Mouse (Mus musculus): ENCODE results near the gene A3galt2. TPM values are rescaled to one million over a fixed set of nuclear protein-coding genes. Genes with fewer than 3 reads are reported as not detected.

Gene A3galt2
- polyA plus RNA-seq, 1 experiment from 2014 or later: 0.53 TPM

- H3K36me3 ChIP-seq: peaks cover 78% of the 10 kb centered on the region
- H3K27ac ChIP-seq: no peak overlapping the region
- ATAC-seq (ENCODE audit: low FRiP score): no peak
- no peak overlapping the region for H3K4me3 ChIP-seq
- peaks cover 19% of the 10 kb centered on the region for H3K4me1 ChIP-seq (replicated peaks)
- H3K4me2 ChIP-seq: no peak overlapping the region
- no peak overlapping the region for H3K9ac ChIP-seq
- WGBS: 82% methylated on average over 24 of the region's 24 CpGs
- H3K9me3 ChIP-seq: no peaks in the 10 kb centered on the region
- H3K27me3 ChIP-seq: no peaks in the 10 kb centered on the region
Measured at GRCm38 (mm10) chr4:128787023-128787939, 32.1 kb downstream of the A3galt2 start.

GRCm38 (mm10) chr4:128788108-128788507, 32.9 kb downstream of the A3galt2 start:
- Histone ChIP-seq H3K4me2 (no peak overlapping the region), H3K4me1 (replicated peaks) (peaks cover 24% of the 10 kb centered on the region), H3K36me3 (peaks cover 76% of the 10 kb centered on the region), H3K4me3 (no peak overlapping the region), H3K27me3 (no peaks in the 10 kb centered on the region), H3K9me3 (no peaks in the 10 kb centered on the region), H3K27ac (no peak overlapping the region), H3K9ac (no peak overlapping the region)
- WGBS: 98% methylated on average over 4 of the region's 4 CpGs
- no peak for ATAC-seq (ENCODE audit: low FRiP score)

- 47% methylated on average over 18 of the region's 18 CpGs for WGBS
- no peaks in the 10 kb centered on the region for H3K27me3 ChIP-seq
- peak overlapping the region; percentile 19; the same call in 1 of the 2 replicates for H3K9ac ChIP-seq
- H3K4me2 ChIP-seq: no peak overlapping the region
- no peak overlapping the region for H3K27ac ChIP-seq
- peaks cover 69% of the 10 kb centered on the region for H3K36me3 ChIP-seq
- H3K9me3 ChIP-seq: no peaks in the 10 kb centered on the region
- H3K4me1 ChIP-seq (replicated peaks): peaks cover 27% of the 10 kb centered on the region
- no peak overlapping the region for H3K4me3 ChIP-seq
- no peak for ATAC-seq (ENCODE audit: low FRiP score)
Measured at GRCm38 (mm10) chr4:128789646-128790045, 34.5 kb downstream of the A3galt2 start.

- ATAC-seq (ENCODE audit: low FRiP score): no peak
- Histone ChIP-seq H3K9me3 (no peaks in the 10 kb centered on the region), H3K27me3 (no peaks in the 10 kb centered on the region), H3K4me3 (no peak overlapping the region), H3K27ac (no peak overlapping the region), H3K9ac (no peak overlapping the region), H3K36me3 (peaks cover 33% of the 10 kb centered on the region), H3K4me2 (no peak overlapping the region), H3K4me1 (replicated peaks) (peaks cover 66% of the 10 kb centered on the region)
- WGBS: 73% methylated on average over 1 of the region's 1 CpGs
Measured at GRCm38 (mm10) chr4:128793710-128794109, 38.5 kb downstream of the A3galt2 start.

GRCm38 (mm10) chr4:128794198-128794597, 39.0 kb downstream of the A3galt2 start:
- Histone ChIP-seq H3K4me3 (no peak overlapping the region), H3K36me3 (peaks cover 32% of the 10 kb centered on the region), H3K9me3 (no peaks in the 10 kb centered on the region), H3K4me1 (replicated peaks) (peaks cover 71% of the 10 kb centered on the region), H3K4me2 (no peak overlapping the region), H3K27ac (no peak overlapping the region), H3K9ac (no peak overlapping the region), H3K27me3 (no peaks in the 10 kb centered on the region)
- ATAC-seq (ENCODE audit: low FRiP score): no peak
- 94% methylated on average over 8 of the region's 8 CpGs for WGBS

GRCm38 (mm10) chr4:128795596-128795995, 40.4 kb downstream of the A3galt2 start:
- H3K9ac ChIP-seq: no peak overlapping the region
- H3K9me3 ChIP-seq: no peaks in the 10 kb centered on the region
- H3K4me1 ChIP-seq (replicated peaks): peaks cover 75% of the 10 kb centered on the region
- peak; percentile 26 for ATAC-seq (ENCODE audit: low FRiP score)
- 3% methylated on average over 9 of the region's 9 CpGs for WGBS
- H3K27me3 ChIP-seq: no peaks in the 10 kb centered on the region
- no peak overlapping the region for H3K4me3 ChIP-seq
- no peak overlapping the region for H3K4me2 ChIP-seq
- no peak overlapping the region for H3K27ac ChIP-seq
- peaks cover 22% of the 10 kb centered on the region for H3K36me3 ChIP-seq

GRCm38 (mm10) chr4:128796788-128797187, 41.6 kb downstream of the A3galt2 start:
- no peaks in the 10 kb centered on the region for H3K9me3 ChIP-seq
- H3K9ac ChIP-seq: peak overlapping the region; percentile 15; the same call in 1 of the 2 replicates
- peaks cover 16% of the 10 kb centered on the region; the same call in 1 of the 2 replicates for H3K36me3 ChIP-seq
- no peaks in the 10 kb centered on the region for H3K27me3 ChIP-seq
- H3K4me1 ChIP-seq (replicated peaks): peaks cover 79% of the 10 kb centered on the region
- peak overlapping the region; percentile 31; the same call in 1 of the 2 replicates for H3K27ac ChIP-seq
- no peak for ATAC-seq (ENCODE audit: low FRiP score)
- WGBS: 54% methylated on average over 8 of the region's 8 CpGs
- no peak overlapping the region for H3K4me3 ChIP-seq
- no peak overlapping the region for H3K4me2 ChIP-seq

- Histone ChIP-seq H3K9ac (no peak overlapping the region; the same call in 1 of the 2 replicates), H3K27me3 (no peaks in the 10 kb centered on the region), H3K4me2 (no peak overlapping the region), H3K36me3 (no peaks in the 10 kb centered on the region), H3K9me3 (no peaks in the 10 kb centered on the region), H3K4me1 (replicated peaks) (peaks cover 83% of the 10 kb centered on the region), H3K4me3 (no peak overlapping the region), H3K27ac (no peak overlapping the region)
- no peak for ATAC-seq (ENCODE audit: low FRiP score)
- WGBS: 63% methylated on average over 9 of the region's 9 CpGs
Measured at GRCm38 (mm10) chr4:128801675-128802465, 46.7 kb downstream of the A3galt2 start.

- peak overlapping the region; percentile 99 for H3K4me2 ChIP-seq
- H3K9ac ChIP-seq: peak overlapping the region; percentile 99
- H3K27me3 ChIP-seq: no peaks in the 10 kb centered on the region
- peak overlapping the region; percentile 87 for H3K4me3 ChIP-seq
- H3K36me3 ChIP-seq: no peaks in the 10 kb centered on the region
- WGBS: 65% methylated on average over 5 of the region's 5 CpGs
- H3K4me1 ChIP-seq (replicated peaks): peaks cover 70% of the 10 kb centered on the region
- no peak overlapping the region for H3K27ac ChIP-seq
- no peaks in the 10 kb centered on the region for H3K9me3 ChIP-seq
- no peak for ATAC-seq (ENCODE audit: low FRiP score)
Measured at GRCm38 (mm10) chr4:128803569-128803968, 48.4 kb downstream of the A3galt2 start.

GRCm38 (mm10) chr4:128804426-128805149, 49.4 kb downstream of the A3galt2 start:
- Histone ChIP-seq H3K4me1 (replicated peaks) (peaks cover 60% of the 10 kb centered on the region), H3K4me2 (peak overlapping the region; percentile 99), H3K27ac (peak overlapping the region; percentile 98; the same call in 1 of the 2 replicates), H3K36me3 (no peaks in the 10 kb centered on the region), H3K4me3 (peak overlapping the region; percentile 87), H3K9ac (peak overlapping the region; percentile 99), H3K9me3 (no peaks in the 10 kb centered on the region), H3K27me3 (no peaks in the 10 kb centered on the region)
- no peak for ATAC-seq (ENCODE audit: low FRiP score)
- WGBS: 0% methylated on average over 6 of the region's 6 CpGs

GRCm38 (mm10) chr4:128805150-128806042, 50.2 kb downstream of the A3galt2 start:
- Histone ChIP-seq H3K36me3 (no peaks in the 10 kb centered on the region), H3K27me3 (no peaks in the 10 kb centered on the region), H3K9ac (peak overlapping the region; percentile 99), H3K27ac (peak overlapping the region; percentile 98), H3K4me3 (peak overlapping the region; percentile 87), H3K4me2 (peak overlapping the region; percentile 99), H3K4me1 (replicated peaks) (peaks cover 53% of the 10 kb centered on the region), H3K9me3 (no peaks in the 10 kb centered on the region)
- peak; percentile 31; the same call in 1 of the 2 replicates for ATAC-seq (ENCODE audit: low FRiP score)
- under 1% methylated on average over 59 of the region's 74 CpGs for WGBS
